Comparison of ENCODE assay signal across 16 mouse cellular contexts in genomic region chr11:102853760-102854159, GRCm38 (mm10). TPM values are rescaled to one million over a fixed set of nuclear protein-coding genes. Genes with fewer than 3 reads are reported as not detected.
DNase-seq lines count a peak whose midpoint lies in the region; ATAC-seq and TF ChIP-seq lines count a peak whose summit lies in the region.
"Had no signal": no experiment of that assay in that cellular context is flagged by ENCODE, and none has a peak within 500 bp of the region (broad histone marks: within the 10 kb centered on the region; RNA-seq: fewer than 3 reads in every experiment).

No protein-coding gene starts in this region.

- no peak overlapping the region for H3K27ac ChIP-seq in liver, postnatal 0 days (ENCODE audit: low read depth)
- H3K27ac ChIP-seq: embryonic facial prominence, embryonic 13.5 days; heart, embryonic 15.5 days; lung, embryonic 15.5 days had no signal

- no peak overlapping the region for H3K4me2 ChIP-seq in liver, postnatal 0 days (ENCODE audit: low read depth, low read length)
- H3K4me2 ChIP-seq: embryonic facial prominence, embryonic 13.5 days; heart, embryonic 15.5 days; lung, embryonic 15.5 days had no signal

- peak; percentile 37 to 60 for DNase-seq in cerebellum, postnatal 10 days
- DNase-seq in cerebellum, adult 9-11 months: no peak
- no peak for DNase-seq in liver, postnatal 0 days
- no peak for DNase-seq in liver
- peak; percentile 58 for DNase-seq in ZHBTc4 (ENCODE audit: low read depth, low spot score)
- peak; percentile 9 for DNase-seq in naive thymus-derived CD4-positive, alpha-beta T cell, adult 2 months (ENCODE audit: low read depth)
- no peak for DNase-seq in left cerebral cortex, postnatal 36 days (ENCODE audit: low spot score in 2 of 2)
- DNase-seq: kidney, adult 11 months had no signal

- TF ChIP-seq EP300 in liver, postnatal 0 days (IDR thresholded peaks at IDR 0.05; ENCODE audit: low read depth): no peak

- peaks cover 71% of the 10 kb centered on the region for H3K36me3 ChIP-seq in liver, postnatal 0 days (replicated peaks; ENCODE audit: insufficient read depth, low read length)

- no peaks in the 10 kb centered on the region for H3K4me1 ChIP-seq in liver, postnatal 0 days (ENCODE audit: insufficient read depth)
- H3K4me1 ChIP-seq: heart, embryonic 15.5 days; lung, embryonic 15.5 days had no signal

- H3K9me3 ChIP-seq in liver, postnatal 0 days (ENCODE audit: low read length): no peaks in the 10 kb centered on the region
- H3K9me3 ChIP-seq: heart, embryonic 15.5 days; lung, embryonic 15.5 days had no signal

- H3K9ac ChIP-seq in liver, postnatal 0 days (replicated peaks): no peak overlapping the region
- H3K9ac ChIP-seq: embryonic facial prominence, embryonic 13.5 days; heart, embryonic 15.5 days; lung, embryonic 15.5 days had no signal

- intact Hi-C loops in left cerebral cortex, postnatal 36 days (cut with DNase I): no loop called here

- H3K4me3 ChIP-seq in liver, postnatal 0 days (ENCODE audit: low read depth, low read length): no peak overlapping the region
- H3K4me3 ChIP-seq: embryonic facial prominence, embryonic 13.5 days; heart, embryonic 15.5 days; lung, embryonic 15.5 days had no signal

- TF ChIP-seq CTCF in liver, postnatal 0 days (IDR thresholded peaks at IDR 0.05; ENCODE audit: low read depth): peak; percentile 64

- H3K27me3 ChIP-seq in liver, postnatal 0 days (ENCODE audit: insufficient read depth, low read length): no peaks in the 10 kb centered on the region
- H3K27me3 ChIP-seq: embryonic facial prominence, embryonic 13.5 days; heart, embryonic 15.5 days; lung, embryonic 15.5 days had no signal

- ATAC-seq in liver, postnatal 0 days: no peak
- no peak for ATAC-seq in megakaryocyte, adult 5-6 weeks (ENCODE audit: poor library complexity, severe bottlenecking)

RNA-seq across cellular contexts. Expression of gene Higd1b, which starts 18.1 kb away (rescaled TPM):
- not detected in 2 replicates for polyA plus RNA-seq in liver, postnatal 0 days (2015; fragmentation: Nextera tagmentation; extraction: Ambion mirVana)
- not detected in 2 replicates for total RNA-seq in megakaryocyte, adult 5-6 weeks (2015)
- total RNA-seq in megakaryocyte, adult 5-6 weeks (2017): not detected in 2 replicates
- total RNA-seq in left cerebral cortex, postnatal 36 days (2021): 1 to 10 TPM; 4.7 to 5.3 TPM
- total RNA-seq: monocyte, adult 5-6 weeks had no signal
- polyA plus RNA-seq: C2C12; embryonic facial prominence, embryonic 13.5 days had no signal

RNA-seq across cellular contexts. Expression of gene Eftud2, which starts 27.0 kb away (rescaled TPM):
- 39.0 and 45.5 TPM in 2 replicates for polyA plus RNA-seq in liver, postnatal 0 days (2015; fragmentation: Nextera tagmentation; extraction: Ambion mirVana)
- total RNA-seq in megakaryocyte, adult 5-6 weeks (2015): 67.2 and 80.2 TPM in 2 replicates
- 62.9 and 70.6 TPM in 2 replicates for total RNA-seq in megakaryocyte, adult 5-6 weeks (2017)
- total RNA-seq in left cerebral cortex, postnatal 36 days (2021): 100 to 1,000 TPM; 123 to 135 TPM

RNA-seq across cellular contexts. Expression of gene Ccdc103, which starts 27.2 kb away (rescaled TPM):
- polyA plus RNA-seq in liver, postnatal 0 days (2015; fragmentation: Nextera tagmentation; extraction: Ambion mirVana): 0.39 and 0.51 TPM in 2 replicates
- total RNA-seq in megakaryocyte, adult 5-6 weeks (2015): not detected in 2 replicates
- total RNA-seq in megakaryocyte, adult 5-6 weeks (2017): not detected in 2 replicates
- total RNA-seq in left cerebral cortex, postnatal 36 days (2021): 1 to 10 TPM; 2.0 to 3.6 TPM
- total RNA-seq: gastrocnemius, adult 8-10 months; monocyte, adult 5-6 weeks had no signal

RNA-seq across cellular contexts. Expression of gene Fam187a, which starts 31.2 kb away (rescaled TPM):
- polyA plus RNA-seq in liver, postnatal 0 days (2015; fragmentation: Nextera tagmentation; extraction: Ambion mirVana): not detected in 2 replicates
- total RNA-seq in megakaryocyte, adult 5-6 weeks (2015): not detected in 2 replicates
- not detected in 2 replicates for total RNA-seq in megakaryocyte, adult 5-6 weeks (2017)
- total RNA-seq in left cerebral cortex, postnatal 36 days (2021): under 1 TPM in 1 of 2 experiments, not detected in 1; 0.20 TPM
- total RNA-seq: adrenal gland, postnatal 4 days; gastrocnemius, adult 8-10 months; monocyte, adult 5-6 weeks had no signal
- polyA plus RNA-seq: embryonic facial prominence, embryonic 13.5 days; heart, embryonic 15.5 days; lung, embryonic 15.5 days had no signal

RNA-seq across cellular contexts. Expression of gene Gjc1, which starts 34.3 kb away (rescaled TPM):
- polyA plus RNA-seq in liver, postnatal 0 days (2015; fragmentation: Nextera tagmentation; extraction: Ambion mirVana): 1.4 and 1.6 TPM in 2 replicates
- total RNA-seq in megakaryocyte, adult 5-6 weeks (2015): 0.11 TPM in 2 replicates
- 0.40 and 0.89 TPM in 2 replicates for total RNA-seq in megakaryocyte, adult 5-6 weeks (2017)
- 1 to 10 TPM; 6.0 to 7.5 TPM for total RNA-seq in left cerebral cortex, postnatal 36 days (2021)
- total RNA-seq: monocyte, adult 5-6 weeks had no signal

Comparison
In these comparisons a context has a peak if more than half of its experiments do, and no peak if none do; other contexts are left out.
1. DNase-seq: peak in cerebellum, postnatal 10 days (2 of 2), ZHBTc4 (single experiment) and naive thymus-derived CD4-positive, alpha-beta T cell, adult 2 months (single experiment); none in cerebellum, adult 9-11 months (single experiment), liver, postnatal 0 days (single experiment), liver (single experiment) and left cerebral cortex, postnatal 36 days (0 of 2).
2. RNA of gene Higd1b, which starts 18.1 kb away (total RNA-seq): 4.7 to 5.3 TPM in left cerebral cortex, postnatal 36 days; not detected in megakaryocyte, adult 5-6 weeks; every median in the first group is over 4 times any median in the second.